Mouse (Mus musculus) layer of hippocampus, adult 8-10 months (tissue): Measurements from ENCODE around the gene Cyth1. TPM values are rescaled to one million over a fixed set of nuclear protein-coding genes. Genes with fewer than 3 reads are reported as not detected.

Experiments used
- DNase-seq, 2 experiments: peaks; one replicate each; pipeline ENCODE4 v3.0.0; 2022; ENCODE audit warnings: low spot score in 2 of 2
- total RNA-seq, 4 experiments: library from RNA; stranded (reverse); gene quantifications; 2 replicates each; pipeline ENCODE4 v1.2.4; 2022

The Cyth1 gene
- 10 to 100 TPM; 84.7 to 96.8 (median 89.4) TPM for total RNA-seq

DNA sequence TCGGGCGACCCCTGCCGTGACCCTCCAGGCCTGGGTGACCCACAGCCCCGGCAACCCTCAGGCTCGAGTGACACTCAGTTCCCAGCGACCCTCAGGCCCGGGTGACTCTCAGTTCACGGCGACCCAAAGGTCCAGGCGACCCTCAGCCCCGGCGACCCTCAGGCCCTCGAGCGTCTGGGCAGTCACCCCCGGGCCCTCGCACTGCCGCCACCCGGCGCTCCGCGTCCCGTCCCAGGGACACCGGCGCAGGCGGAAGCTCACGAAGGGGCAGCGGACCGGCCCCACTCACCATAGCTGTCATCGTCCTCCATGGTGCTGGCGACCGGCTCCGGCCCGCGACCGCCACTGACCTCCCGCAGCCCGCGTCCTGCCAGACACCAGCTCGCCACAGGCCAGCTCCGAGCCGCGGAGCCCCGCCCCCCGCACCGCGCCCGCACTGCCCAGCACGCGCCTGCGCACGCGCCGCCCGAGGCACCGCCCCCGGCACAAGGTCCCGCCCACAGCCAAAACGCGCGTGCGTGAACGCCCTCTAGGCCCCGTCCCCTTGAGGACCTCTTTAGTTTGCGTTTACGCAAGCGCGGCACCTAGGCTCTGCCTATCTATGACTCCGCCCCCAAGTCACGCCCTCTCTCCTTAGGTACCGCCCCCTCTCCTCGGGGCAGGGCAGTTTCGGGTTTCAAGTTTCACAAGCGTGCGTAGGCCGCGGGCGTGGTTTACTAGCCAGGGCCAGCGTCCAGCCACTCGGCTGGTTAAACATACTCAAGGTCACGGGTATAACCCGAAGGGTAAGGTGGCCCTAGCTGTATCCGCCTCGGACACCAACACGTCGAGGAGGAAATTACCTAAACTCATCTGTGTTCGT lies at the start of gene Cyth1:
Gene Cyth1, minus strand, starts transcription at position 443 of the 862 bp plus-strand sequence.
- peak; percentile 97 to 99 for DNase-seq

DNA sequence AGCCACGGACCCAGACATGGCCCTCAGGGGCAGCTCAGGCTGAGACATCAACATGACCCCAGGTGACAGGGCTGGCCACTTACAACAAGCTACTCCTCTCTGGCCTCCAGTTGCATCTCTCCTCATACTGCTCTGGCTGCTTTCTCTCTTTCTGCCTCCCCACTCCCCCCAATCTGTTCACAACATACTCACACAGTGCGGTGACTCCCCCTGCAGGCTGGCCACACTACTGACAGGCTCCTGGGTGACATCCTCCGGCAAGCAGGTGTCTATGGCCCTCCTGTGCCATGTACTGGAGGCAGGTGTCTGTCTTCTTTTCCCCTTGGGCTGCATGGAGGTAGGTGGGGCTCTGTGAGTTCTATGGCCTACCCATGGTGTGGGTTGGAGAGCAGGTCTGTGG lies 49.6 kb upstream of the Cyth1 start:
- no peak for DNase-seq

DNA sequence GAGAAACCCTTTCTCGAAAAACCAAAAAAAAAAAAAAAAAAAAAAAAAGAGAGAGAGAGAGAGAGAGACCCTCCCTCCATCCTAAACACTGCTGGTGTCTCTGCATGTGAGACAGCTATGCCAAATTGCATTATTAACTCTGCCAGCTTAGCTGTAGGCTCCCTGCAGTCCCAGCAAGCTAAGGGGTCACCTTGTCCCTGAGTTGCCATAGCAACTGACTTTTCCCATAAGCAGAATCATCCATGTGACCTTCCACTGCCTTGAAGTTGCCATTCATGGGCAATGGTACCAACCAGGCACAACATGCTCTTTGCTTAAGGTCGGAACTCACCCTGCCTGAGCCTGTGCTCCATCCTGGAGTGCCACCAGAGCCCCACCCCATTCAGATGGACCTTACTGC lies 46.6 kb upstream of the Cyth1 start:
- no peak for DNase-seq

DNA sequence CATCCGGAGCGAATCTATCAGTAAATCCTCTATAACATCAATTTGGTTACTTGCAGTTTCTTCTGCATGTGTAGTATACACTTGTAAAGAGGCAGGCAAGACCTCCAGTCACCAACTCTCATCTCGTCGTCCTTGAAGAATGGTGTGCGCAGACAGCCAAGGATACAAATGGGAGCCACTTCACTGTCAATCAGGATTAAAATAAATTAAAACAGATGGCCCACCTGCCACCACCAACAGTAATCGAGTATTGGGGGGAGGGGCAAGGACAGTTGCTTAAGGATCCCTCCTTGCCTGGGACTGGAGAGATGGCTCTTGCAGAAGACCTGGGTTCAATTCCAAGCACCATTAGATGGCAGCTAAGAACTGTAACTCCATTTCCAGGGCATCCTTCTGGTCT lies 44.3 kb upstream of the Cyth1 start:
- DNase-seq: no peak

DNA sequence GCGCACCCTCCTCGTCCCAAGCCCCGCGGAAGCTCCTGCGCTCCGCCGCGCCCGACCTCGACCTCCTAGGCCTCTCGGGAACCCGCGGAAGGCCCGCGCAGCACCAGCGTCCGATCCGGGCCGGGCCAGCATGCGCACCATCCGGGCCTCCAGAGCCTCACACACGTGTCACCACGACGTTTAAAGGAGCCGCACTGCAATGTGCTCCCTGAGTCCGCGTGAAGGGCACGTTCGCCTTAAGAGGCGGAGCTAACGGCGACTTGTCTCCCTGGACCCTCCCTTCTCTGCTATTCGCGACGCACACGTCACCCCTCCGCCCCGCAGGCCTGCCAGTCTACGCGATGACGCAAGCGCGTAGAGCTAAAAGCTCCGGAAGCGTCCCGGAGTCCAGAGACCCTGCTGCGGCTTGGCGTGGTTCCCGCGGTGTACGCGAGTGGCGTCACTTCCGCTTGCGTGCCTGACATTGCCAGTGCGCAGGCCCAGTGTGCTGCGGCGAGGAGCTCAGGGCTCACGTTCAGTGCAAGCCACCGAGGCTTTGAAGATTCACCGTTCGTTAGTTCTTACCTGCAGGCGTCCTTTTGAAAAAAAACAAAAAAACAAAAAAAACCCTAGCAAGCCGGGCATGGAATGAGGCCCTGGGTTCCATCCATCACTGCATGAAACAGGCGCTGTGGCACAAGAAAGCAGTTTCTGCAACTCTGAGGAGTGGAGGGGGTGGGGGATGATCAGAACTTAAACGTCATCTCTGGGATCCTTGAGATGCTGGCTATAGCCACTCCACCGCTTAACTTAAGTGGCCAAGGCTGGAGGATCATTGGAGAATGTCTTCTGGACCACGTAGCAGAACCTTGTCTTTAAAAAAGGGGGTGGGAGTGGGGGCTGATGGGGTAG lies 41.9 kb upstream of the Cyth1 start, which contains the start of gene Usp36:
Gene Usp36, minus strand, starts transcription at position 246 of the 891 bp plus-strand sequence.
- DNase-seq: peak; percentile 100

DNA sequence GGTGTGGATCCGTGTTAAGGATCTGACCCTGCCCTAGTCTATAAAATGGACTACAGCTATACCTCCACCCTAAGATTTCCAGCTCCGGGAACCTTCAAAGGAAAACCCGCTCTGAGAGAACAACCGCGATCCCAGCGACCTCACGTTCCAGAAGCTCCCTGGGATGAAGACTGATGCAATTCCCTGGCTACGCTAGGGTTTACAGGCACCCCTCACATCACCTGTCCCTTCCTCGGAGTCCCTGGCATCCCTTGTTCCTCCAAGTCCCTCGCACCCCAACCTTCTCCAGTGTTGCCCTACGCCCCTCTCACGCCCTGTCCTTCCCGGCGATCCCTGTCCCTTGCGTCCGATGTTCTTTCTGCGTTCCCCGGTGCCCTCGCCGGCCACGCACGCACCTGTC lies 41.2 kb upstream of the Cyth1 start:
- DNase-seq: no peak

DNA sequence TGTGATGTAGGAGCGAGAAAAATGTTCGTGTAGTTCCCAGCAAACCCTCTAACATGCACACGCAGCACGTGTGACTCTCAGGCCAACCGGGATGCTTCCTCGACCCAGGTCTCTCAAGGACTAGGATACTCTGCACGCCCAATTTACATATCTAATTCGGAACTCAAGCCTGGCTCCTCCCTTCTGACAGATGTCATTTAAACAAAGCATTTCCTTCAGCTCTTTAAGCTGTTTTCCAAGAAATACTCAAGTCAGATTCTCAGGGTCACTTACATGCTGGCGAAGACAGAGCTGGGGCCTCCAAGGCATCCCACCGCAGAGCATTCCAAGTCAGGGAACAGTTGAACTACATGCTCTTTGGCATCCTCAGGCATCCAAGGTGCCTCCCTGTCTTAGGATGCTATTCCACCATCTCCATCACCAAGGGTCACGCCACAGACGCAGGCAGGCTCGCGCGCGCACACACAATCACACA lies 40.7 kb upstream of the Cyth1 start:
- DNase-seq: no peak

DNA sequence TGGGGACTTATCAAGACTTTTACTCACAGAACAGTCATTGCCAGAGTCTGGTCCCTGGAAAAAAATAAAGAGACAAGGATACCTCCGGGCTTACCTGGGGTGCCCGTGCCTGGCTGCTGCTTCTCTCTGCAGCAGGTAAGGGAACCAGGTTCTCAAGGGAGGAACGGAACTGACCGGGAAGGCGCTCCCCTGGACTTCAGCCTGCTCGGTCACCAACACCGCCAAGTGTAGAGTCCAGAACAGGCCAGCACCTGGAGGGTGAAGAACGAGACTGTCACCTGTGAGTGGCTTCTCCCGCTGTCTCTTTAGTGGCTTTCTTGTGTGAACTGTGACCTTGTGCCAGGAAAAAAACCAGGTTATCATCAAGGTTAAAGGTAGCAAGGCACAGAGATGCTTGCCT lies 39.2 kb upstream of the Cyth1 start:
- no peak for DNase-seq

DNA sequence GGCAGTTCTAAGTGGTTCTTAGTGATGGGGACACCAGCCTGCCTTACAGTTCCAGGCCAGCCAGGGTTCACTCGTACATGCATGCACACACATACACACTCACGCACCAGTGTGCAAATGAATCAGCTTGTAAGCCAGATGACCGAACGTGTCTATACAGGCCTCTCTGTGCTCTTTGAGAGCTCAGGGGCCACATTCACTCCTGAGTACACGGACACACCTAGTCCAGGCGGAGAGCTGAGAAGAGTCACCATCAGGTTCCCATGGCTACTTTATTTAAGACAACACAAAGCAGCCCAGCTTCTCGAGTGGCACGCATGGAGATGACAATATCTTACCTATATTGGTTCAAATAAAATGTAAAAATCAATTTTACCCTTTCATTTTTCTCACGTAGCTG lies 38.0 kb upstream of the Cyth1 start:
- no peak for DNase-seq

DNA sequence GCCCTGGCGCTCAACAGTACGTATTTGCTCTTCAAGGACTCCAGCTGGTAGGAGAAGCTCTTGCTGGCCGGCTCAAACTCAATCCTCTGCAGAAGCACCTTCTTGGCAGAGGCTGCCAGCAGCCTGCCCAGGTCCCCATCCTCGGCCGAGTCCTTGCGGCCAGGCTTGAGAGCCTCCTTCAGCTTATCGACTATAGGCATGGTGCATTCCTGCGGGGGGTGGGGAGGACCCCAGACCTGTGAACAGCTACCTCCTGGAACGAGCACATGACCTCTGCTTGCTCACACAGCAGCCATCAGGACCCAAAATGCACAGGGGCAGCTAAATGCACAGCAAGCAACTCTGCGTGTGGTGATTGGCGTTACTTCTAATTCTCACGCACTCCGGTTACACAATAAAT lies 37.4 kb upstream of the Cyth1 start:
- no peak for DNase-seq

DNA sequence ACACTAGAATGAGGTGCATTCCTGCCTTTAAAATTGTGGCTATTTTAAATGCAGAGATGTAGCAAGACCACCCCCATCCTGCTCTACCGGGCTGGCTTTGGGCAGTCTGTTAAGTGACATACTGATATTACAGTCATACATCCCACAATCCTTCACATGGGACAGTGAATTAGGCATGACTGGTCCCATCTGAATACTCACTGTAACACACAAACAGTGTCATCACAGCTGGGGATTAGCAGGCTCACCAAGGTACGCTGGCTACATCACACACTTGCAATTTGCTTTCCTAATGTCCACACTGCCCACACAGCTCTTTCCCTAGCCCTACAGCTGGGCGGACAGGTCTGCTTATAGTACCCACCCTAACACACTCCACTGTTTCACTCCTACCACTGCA lies 31.8 kb upstream of the Cyth1 start:
- DNase-seq: no peak

DNA sequence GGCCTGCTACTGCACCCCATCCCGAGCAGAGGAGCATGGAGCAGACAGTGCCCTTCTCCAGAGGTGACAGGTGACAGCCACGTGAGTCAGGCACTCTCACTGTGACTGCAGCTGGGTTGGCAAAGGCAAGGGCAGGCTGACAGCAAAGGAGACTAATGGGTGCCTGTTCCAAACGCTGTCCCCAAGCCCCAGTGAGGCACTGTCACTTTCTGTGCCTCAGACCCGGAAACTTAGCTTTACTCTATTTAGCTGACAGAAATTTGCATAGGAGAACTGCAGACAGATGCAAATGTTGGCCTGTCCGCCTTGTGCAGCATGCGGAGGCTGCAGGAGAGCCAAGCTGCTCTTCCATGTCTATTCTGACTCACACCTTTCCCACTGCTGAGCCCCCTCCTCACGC lies 27.9 kb upstream of the Cyth1 start:
- DNase-seq: no peak

DNA sequence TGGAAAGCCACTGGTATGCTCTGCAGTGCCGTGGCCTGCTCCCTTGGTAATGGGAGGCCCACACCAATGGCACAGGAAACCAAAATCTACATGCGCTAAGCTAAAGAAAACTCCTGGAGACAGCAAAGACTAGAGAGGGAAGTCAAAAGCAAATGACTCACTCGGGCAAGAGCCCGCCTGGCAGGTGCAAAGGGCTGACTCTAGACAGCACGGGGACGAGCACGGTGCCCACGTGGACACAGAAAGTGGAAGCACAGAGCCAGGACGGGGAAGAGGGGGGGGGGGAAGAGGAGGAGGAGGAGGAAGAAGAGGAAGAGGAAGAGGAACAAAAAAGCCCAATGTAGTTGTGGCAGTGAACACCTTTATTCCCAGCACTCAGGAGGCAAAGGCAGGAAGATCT lies 26.7 kb upstream of the Cyth1 start:
- no peak for DNase-seq

DNA sequence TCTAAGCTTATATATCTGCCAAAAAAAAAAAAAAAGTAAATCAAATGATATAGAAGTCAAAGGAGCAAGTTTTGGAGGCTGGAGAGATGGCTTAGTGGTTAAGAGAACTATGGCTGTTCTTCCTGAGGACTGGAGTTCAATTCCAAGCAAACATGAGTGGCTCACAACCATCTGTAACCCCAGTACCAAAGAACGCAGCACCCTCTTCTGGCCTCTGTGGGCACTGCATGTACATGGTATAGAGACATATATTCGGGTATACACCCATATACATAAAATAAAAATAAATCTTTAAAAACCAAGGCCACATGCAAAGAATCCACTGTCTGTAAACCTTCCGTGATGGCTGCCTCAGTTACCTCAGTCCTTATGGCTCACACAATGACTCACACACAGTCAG lies 21.4 kb upstream of the Cyth1 start:
- no peak for DNase-seq

DNA sequence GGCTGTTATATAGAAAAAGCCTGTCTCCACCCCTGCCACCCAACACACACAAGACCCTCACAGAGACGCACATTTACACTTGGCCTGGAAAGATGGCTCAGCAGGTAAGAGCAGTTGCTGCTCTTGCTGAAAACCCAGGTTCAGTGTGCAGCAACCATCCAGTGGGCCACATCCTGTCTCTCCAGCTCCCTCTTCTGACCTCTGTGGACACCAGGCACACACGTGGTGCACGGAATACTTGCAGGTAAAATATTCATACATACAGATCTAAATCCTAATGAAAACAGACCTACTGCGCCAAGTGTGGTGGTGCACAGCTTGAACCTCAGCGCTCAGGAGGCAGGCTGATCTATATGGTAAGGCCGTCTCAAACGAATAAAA lies 18.3 kb upstream of the Cyth1 start:
- DNase-seq: no peak

DNA sequence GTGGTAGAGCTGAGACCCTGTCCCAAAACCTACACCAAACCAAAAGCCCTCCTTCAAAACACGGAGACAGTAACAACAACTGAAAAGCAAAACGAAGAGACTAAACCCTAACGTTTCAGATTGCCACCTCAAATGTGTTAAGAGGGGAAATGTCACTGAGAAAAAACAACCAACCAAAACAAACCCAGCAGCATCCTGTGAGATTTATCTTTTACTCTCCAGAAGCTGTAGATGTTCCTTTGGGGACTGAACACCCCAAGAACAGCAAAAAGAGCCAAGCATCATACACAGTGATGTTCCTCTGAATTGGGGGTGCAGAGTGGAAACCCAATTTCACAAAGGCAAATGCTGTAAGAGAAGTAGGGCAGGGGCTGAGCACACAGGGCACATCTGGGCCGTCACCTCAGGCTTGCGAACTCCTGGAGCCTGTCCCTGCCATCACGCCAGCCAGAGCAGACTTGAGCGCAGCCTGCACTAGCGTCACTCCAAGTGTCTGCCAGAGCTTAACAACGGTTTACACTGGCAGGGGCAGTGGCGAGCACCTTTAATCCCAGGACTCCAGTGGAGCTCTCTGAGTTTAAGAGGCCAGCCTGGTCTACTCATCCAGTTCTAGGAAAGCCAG lies 17.8 kb upstream of the Cyth1 start:
- DNase-seq: no peak

DNA sequence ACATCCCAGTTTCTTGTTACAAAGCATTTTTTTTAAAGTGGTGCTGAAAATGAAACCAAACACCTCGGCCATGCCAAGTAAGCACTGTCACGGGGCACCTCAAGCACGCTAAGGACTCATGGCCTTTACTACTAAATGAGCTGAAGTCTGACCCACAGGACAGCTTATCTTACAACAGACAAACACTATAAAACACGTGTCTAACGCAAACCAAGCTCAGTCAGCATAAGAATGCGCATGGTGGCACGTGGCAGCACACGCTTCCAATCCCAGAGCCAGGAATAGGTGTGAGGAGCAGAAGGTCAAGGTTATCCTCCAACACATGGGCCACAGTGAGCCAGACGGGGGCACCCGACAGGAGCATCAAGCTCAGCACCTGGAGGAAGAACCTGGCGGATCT lies 17.2 kb upstream of the Cyth1 start:
- no peak for DNase-seq

DNA sequence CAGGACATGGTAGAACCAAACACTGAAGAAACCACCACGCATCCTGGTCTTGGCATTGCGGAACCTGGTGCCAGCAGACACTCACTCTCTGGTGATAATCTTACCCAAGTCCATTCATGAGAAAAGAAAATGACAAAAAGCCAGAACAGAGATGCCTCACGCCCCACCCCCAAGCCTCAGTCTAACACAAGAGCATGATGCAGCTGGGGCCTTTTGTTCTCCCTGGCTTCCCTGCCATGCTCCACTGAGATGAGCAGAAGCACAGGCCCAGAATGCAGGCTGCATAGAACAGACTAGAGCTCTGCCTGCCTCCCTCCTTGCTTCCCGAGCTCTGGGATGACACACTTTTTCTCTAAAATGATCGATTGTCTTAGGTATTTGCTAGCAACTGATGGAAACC lies 14.8 kb upstream of the Cyth1 start:
- peak; percentile 48 to 62 for DNase-seq

DNA sequence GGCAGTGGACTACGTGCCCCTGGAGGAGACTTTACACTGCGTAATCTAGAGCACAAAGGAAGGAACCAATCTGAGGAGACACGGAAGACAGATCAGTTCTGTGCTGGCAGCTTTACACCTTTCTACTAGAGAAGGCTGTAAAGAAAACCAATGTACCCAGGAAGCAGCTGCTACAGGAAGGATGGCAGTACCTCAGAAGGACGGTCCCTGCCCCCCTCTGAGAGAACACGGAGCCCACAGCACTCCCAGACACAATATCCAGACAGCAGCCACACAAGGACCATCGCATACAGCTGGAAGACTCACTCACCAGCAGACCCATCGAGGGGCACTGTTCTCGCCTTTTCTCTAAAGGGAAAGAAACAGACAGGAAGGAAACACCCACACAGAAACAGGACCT lies 11.7 kb upstream of the Cyth1 start:
- DNase-seq: no peak

DNA sequence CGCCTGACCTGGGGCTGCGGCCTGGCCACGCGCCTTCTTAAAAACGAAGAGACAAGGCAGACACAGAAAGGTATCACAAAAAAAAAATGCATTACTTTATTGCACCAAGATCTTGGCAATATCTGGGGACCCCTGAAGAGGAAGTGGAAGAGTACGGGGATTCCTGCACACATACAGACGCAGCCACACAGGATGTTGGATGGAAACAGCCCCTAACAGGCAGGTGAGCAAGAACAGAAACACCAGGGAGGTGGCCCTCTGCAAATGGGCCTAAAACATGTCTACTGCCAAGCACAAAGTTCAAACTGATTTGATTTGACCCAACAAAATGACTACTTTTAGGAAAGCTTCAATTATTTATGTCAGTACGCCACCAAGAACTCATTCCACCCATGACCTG lies 11.2 kb upstream of the Cyth1 start:
- DNase-seq: no peak

DNA sequence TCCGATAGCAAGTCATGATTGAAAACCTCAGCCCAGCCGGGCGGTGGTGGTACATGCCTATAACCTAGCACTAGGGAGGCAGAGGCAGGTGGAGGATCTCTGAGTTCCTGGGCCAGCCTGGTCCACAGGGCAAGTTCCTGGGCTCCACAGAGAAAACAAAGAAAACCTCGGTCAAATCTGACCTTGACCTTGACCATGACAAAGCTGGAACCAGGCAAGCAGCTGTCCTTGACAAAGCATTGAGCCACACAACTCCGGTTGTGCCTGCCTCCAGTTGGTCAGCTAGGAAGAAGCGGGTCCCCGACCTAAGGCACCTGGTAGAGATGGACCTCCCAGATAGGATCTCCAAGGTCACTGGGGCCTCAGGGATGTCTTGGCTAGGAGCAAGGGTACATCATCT lies 8.0 kb upstream of the Cyth1 start:
- DNase-seq: no peak
